Mouse (Mus musculus) small intestine, adult 2 months (tissue): ENCODE results near the gene Klk1b3.

Source experiments
- CTCF ChIP-seq: fragments of 200-500 bp; IDR thresholded peaks from 2 replicates; pipeline ENCODE4 v1.5.1; 2012; ENCODE audit warnings: low read depth, mild to moderate bottlenecking, control low read depth, inconsistent platforms, low read length, moderate library complexity, mixed read lengths; ENCODE audit not compliant: insufficient replicate concordance, insufficient read length; ENCODE audit errors: extremely low read depth
- POLR2A ChIP-seq: fragments of 200-500 bp; IDR thresholded peaks from 2 replicates; pipeline ENCODE4 v1.6.1; 2012; ENCODE audit warnings: low read depth, mild to moderate bottlenecking, control low read depth, inconsistent platforms, low read length, moderate library complexity

- no peak for TF ChIP-seq CTCF
- no peak for TF ChIP-seq POLR2A
These were observed 37.9 kb downstream of the Klk1b3 start, which contains the start of gene Gm36864 for GRCm38 (mm10) chr7:44235909-44236308.
